Mouse (Mus musculus) G1E-ER4 (cell line): Measurements from ENCODE around the gene Flt3. TPM values are rescaled to one million over a fixed set of nuclear protein-coding genes. Genes with fewer than 3 reads are reported as not detected.

Source experiments
- GATA1 ChIP-seq: IDR thresholded peaks from one replicate; pipeline ENCODE4 v1.8.0; 2012; ENCODE audit warnings: low read length, inconsistent platforms
- polyA plus RNA-seq: library from polyadenylated mRNA; stranded (reverse); fragments of >175 nt; gene quantifications from 2 replicates; pipeline ENCODE4 v1.2.3, GENCODE M21; 2012

Gene Flt3
- polyA plus RNA-seq, 1 experiment, result not detected

DNA sequence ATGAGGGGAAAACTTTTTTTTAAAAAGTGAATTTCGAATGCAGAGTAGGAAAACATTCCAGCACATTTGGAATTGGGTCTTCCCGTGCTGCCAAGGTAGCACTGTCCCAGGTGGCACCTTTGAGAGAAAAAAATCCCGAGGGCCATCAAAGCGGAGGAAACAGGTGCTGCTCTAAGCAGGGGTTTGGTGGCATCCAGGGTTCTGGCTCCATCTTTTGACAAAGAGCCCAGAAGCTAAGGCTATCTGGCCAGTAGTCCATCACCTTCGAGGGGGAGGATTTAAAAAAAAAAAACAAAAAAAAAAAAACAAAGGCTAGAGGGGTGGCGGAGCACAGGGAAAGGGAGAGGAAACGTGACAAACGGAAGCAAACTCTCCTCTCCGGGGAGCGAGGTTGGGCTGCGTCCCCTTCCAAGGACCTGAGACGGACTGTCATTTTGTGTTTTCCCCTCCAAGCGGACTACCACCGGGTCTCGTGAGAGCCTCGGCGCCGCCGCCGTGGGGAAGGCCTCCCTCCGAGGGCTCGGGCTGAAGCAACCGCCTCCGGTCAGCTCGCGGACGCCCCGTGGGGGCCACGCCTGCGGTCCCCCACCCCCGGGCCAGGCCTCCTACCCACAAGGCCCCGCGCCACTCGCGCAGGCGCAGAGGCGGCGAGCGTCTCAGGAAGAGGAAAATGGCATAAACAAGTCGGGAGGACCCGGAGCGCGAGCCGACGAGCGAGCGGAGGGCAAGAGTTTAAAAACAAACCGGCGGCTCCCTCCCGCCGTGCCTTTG, 29.4 kb upstream of the Flt3 start, which contains the start of gene Pan3:
Gene Pan3 (plus strand): TSS at position 627 of the 771 bp plus-strand sequence.
- no peak for TF ChIP-seq GATA1

DNA sequence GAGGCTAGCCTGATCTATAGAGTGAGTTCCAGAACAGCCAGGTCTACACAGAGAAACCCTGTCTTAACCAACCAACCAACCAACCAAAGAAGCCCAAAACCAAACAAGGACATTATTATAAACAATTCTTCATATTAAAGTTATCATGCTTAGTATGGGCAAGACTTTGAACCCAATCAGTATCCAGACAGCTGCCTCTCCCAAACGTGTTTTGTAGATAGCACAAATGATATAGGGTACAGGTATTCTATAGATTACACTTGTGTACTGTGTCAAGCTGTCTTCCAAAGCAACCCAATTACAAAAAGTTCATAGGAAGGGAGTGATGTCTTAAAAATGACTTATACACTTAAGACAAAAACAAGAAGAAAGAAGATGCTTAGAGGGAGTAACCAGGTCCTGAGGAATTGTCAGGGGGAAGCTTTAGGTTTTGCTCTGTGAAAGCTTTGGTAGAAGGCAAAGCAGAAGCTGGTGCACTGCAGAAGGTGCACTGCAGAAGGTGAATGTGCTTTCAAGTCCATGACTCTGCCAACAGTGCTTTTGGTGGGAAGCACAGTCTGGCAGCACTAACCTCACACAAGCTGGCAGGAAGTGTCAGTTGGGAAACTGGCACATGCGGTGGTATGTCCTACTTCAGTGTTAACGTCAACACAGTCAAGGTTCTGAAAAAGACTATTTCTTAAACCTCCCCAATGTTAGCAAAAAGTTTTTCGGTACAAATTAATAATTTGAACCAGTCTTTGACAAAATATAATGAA, 25.9 kb upstream of the Flt3 start:
- TF ChIP-seq GATA1, result no peak

DNA sequence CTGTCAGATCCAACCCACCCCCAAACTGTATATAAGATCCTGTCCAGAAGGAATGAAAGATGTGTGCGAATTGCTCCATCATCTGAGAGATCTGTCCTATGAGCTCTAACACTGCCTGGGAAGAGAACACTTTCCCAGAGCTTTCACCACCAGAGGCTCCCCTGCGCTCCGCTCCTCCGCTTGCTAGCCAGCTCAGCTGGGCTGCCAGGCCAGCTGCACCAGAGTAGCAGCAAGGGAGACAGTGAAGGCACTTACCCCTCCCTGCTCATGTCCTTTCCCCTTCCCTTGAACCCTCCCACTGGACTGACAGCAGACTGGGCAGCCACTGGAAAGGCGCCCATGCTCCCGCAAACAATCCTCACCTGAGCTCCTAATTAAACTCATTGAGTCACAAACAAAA, 23.3 kb upstream of the Flt3 start:
- no peak for TF ChIP-seq GATA1

DNA sequence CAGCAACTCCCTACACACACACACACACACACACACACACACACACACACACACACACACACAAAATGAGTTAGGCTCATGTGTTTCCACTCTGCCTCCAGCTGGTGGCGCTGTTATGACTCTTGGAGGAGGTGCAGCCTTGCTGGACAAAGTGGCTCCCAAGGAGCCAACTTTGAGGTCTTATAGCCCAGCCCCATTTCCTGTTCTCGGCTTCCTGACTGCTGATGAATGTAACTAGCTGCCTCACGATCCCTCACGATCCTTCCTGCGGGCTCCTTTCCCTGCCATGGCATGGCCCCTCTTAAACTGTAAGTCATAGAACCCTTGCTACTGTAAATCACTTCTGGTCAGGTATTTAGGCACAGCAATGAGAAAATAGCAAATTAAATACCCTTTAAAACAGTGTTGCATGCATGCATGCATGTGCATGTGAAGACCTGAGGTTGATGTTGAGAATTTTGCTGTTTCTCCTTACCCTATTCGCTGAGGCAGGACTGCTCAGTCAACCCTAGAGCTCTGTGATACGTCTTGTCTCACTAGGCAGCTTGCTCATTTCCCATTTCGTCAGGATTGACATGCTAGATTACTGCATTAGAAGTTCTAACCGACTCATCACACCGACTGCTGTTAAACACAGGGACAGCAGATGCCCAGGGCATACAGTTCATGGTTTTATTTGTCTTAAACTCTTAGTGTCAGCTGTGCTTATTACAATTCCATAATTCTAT, 18.3 kb upstream of the Flt3 start:
- TF ChIP-seq GATA1, result no peak

DNA sequence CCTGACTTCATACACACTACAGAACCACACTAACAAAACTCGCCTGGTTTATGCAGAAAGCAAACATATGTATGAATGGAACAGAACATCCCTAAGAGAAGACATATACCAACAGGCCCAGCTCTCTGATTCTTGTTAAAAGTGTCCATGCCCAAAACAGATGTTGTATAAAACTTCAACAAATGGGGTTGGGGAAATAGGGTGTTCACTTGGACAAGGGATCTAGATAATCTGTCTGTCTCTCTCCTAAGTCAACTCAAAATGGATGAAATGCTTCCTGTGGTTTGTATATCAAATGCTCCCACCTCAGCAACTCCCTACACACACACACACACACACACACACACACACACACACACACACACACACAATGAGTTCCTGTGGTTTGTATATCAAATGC, 17.7 kb upstream of the Flt3 start:
- no peak for TF ChIP-seq GATA1

DNA sequence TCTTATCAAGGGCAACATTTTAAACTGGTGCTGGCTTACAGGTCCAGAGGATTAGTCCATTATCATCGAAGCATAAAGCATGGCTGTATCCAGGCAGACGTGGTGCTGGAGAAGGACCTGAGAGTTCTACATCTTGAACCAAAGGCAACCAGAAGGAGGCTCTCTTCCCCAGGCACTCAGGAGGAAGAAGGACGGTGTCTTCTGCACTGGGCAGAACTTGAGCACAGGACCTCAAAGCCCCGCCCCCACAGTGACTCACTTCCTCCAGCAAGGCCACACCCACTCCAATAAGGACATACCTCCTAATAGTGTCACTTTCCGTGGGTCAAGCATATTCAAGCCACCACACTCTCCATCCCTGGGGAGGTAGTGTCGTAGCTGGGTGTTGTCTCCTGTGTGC, 10.3 kb upstream of the Flt3 start:
- TF ChIP-seq GATA1, result no peak

DNA sequence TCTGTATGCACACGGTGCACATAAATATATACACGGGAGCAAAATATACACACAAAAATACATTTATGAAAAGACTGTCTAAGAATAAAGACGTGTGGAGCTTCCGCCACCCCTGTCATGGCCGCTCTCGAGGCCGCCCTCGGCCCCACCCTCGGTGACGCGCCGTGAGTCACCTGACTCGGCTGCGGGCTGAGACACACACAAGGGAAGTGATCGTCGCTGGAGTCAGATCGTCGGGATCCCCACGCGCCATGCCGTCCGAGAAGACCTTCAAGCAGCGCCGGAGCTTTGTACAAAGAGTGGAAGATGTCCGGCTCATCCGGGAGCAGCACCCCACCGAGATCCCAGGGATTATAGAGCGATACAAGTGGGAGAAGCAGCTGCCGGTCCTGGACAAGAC, 8.4 kb upstream of the Flt3 start:
- TF ChIP-seq GATA1, result no peak

DNA sequence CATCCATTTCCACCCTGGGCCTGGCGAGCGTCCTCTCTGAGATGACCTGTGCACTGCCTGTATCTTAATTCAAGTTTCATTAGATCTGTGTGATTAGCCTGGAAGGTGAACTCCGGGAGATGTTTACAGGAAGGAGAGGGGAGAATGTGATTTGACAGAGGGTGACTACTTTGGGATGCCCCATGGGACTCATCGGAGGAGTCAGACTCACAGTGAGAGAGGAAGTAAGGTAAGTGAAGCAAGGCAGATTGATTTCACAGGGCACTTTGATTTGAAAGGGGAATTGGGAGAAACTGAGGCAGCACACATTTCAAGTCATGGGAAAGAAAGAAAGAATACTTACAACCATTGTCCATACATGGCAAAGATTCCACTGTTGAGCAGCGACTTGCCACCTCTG, 5.8 kb upstream of the Flt3 start:
- no peak for TF ChIP-seq GATA1

DNA sequence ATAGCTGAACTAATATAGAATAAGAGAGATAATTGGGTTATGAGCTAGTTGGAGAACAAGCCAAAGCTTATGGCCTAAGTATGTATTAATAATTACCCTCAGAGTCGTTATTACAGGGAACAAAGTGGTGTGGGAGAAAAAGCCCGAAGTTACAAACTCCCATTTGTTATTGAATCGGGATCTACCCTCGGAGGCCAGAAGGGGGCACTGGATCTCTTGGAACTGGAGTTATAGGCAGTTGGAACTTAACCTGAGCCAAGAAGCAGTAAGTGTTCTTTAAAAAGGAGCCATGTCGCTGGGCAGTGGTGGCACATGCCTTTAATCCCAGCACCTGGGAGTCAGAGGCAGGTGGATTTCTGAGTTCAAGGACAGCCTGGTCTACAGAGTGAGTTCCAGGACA, 2.2 kb upstream of the Flt3 start:
- no peak for TF ChIP-seq GATA1

DNA sequence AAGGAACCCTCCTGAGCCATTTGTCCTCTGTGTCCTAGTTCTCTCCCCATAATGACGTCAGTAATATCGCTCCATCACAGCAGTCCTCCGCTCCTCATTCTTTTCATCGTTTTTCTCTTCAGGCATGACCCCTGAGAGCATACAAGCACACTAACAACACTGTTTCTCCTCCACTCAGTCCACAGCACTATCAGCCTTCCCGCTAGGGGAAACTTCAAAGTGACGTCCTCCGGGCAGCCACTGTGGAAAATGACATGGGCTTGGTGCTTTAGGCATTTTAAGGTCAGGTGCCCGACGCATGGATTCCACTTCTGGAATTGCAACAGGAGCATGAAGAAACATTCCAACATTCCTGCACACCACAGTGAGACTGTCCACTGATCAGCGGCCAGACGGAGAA, 735 bp upstream of the Flt3 start:
- no peak for TF ChIP-seq GATA1

DNA sequence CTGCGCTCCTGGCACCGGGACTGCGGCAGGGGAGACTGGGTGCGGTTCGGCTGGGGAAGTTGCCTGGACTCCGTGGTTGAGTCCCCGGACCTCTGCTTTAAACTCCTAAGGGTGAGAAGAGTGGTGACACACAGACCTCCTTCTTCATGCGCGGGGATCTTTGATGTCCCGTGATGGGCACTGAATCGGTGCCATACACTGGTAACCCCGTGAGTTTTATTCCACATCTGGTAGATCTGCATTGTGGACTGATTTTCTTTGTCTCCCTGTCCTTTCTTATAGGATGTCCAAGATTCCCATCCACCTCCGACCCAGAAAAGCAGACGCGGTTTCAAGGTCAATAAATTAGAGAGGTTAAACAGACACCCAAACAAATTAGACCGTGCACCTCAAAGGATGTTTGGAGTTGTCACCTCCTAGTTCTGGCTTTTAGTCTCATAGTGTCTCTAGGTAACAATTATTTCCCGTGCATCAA, 253 bp upstream of the Flt3 start:
- TF ChIP-seq GATA1, result no peak

DNA sequence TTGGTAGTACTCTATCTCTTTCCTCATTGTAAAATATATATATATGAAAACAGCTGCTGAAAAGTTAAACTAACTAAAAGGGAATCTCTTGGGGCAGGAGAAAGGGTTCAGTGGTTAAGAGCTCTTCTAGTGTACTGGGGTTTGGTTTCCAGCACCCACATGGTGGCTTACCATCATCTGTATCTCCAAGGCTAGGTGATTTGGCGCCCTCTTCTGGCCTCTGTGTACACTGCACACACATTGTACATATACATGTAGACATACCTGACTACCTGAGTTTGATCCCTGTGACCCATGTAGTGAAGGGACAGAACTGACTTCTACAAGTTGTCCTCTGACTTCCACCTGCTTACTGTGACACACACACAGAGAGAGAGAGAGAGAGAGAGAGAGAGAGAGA, 5.2 kb downstream of the Flt3 start:
- no peak for TF ChIP-seq GATA1

DNA sequence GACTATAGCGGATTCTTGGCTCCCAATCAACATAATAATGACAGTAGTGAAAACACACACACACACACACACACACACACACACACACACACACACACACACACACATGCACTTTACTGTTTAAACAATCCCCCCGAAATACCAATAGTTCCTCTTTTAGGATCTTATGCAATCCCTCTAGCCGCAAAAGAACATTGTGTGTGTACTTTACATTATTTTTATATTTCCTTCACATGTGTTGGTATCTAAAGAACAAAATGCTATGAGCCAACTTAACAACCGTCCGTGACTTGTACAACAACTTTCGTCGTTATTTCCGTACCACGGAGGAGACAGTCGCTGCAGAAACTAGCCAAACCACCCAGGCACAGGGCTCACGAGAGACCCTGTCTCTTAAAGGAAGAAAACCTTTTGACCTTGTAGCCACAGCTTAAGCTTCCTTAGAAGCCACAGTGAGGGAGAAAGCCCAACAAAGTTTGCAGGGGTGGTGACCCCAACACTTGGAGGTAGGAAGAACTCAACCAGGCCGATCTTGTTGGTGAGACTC, 7.5 kb downstream of the Flt3 start:
- TF ChIP-seq GATA1, result no peak

DNA sequence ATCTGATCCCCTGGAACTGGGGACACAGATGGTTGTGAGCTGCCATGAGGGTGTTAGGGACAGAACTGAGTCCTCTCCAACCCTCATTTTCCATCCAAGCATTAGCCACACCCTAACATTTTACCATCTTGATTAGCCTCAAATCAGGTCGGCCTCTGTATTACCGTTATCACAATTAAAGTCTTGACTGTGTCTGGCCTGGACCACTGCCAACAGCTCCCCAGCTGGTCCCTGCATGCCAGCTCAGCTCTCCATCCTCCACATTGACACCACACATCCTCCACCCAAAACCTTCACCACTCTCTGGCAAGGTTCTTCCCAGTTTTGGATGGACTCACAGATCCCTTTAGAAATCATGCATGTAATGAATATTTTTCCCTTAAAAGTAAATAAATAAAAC, 9.5 kb downstream of the Flt3 start:
- TF ChIP-seq GATA1, result no peak

DNA sequence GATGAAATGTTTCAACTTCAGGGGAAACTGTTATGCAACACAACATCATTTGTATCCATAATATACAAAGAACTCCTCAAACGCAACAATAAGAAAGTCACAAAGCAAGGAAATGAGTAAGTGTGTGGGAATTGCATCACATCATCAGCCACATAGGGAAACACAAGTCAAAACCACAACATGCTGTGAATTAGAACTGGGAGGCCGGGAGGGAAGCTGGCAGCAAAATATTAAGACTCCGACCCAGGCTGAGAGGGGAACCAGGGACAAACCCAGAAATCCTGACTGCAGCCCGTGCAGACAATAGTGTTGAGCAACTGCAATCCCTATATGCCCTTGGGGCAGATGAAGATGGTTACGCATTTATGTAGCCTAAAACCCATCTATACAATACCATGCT, 11.2 kb downstream of the Flt3 start:
- no peak for TF ChIP-seq GATA1

DNA sequence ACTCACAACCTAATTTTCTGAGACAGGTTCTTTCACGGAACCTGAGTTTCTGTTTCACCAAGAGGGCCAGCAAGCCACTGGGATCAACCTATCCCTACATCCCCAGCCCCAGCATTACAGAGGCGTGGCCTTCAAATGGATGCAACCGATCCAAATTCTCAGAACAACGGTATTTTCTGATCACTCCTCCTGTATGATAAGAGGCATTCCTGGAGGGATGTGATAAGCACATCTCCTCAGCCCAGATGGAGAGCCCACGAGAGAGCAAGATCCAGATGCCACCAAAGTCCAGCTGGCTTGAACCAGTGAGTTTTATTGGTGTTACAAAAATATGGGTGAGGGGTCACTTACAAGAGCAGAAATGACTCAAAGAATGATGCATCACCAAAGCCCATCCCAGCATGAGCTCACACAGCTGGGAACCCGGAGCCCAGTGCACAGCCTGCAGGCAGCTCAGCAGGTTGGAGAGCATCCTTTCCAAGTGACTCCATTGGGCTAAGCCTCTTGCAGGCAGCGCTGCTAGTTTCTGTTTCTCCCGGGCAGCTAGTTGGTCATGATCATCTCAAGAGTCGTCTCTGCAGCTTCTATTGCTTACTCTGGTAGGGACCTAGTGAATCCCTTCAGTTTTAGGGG, 11.8 kb downstream of the Flt3 start:
- TF ChIP-seq GATA1, result no peak

DNA sequence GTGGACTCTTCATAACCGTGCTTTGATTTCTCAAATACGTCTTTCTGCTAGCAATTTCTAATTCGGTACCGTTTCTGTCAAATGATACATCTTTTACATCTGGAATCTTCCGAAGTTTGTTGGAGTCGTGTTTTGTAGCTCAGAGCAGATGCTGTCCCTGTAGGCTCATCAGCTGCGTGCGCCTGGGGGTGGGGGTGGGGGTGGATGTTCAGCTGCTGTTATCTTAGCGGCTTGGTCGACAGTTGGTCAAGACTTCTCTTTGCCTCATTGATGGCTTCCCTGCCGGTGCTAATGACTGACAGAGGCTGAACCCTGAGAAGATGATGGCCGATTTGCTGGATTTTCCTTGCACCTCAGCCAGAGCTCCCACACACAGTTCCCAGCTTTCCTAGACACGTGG, 13.4 kb downstream of the Flt3 start:
- TF ChIP-seq GATA1, result no peak
